Mouse (Mus musculus) cerebellum, adult (tissue): Measurements from ENCODE around the gene Khdc1b.
"Not testable (repeated sequence)": the region's sequence is repeated elsewhere in the genome, so short reads cannot be mapped to it uniquely, and the experiment has no call there.

Source experiments
- ATAC-seq: cut with Nextera tagmentation; 2 replicates; pipeline ENCODE4 v1.9.2; 2017; ENCODE audit warnings: mild to moderate bottlenecking, moderate library complexity, mixed read lengths; ENCODE audit not compliant: insufficient number of reproducible peaks, low FRiP score, low TSS enrichment

Gene Khdc1b

DNA sequence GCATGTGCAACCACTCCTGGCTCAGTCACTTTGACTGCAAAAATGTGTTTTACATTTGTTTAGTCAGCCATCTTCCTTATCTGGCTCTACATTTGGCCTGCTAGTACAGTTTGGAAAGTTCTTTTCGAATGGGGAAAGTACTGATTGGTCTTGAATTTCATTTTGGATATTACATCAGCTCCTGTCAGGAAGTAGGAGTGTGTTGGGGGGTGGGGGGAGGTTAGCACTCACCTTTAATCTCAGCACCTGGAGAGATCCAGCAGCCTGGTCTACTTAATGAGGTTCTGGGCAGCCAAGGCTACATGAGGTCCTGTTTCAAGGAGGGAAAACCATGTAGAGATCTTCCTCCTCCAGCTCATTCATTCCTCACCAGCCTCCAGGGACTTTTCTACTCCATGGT lies at the start of gene Khdc1b:
TSS of gene Khdc1b (plus strand) at position 301 of the 400 bp plus-strand sequence.
- ATAC-seq: no peak

DNA sequence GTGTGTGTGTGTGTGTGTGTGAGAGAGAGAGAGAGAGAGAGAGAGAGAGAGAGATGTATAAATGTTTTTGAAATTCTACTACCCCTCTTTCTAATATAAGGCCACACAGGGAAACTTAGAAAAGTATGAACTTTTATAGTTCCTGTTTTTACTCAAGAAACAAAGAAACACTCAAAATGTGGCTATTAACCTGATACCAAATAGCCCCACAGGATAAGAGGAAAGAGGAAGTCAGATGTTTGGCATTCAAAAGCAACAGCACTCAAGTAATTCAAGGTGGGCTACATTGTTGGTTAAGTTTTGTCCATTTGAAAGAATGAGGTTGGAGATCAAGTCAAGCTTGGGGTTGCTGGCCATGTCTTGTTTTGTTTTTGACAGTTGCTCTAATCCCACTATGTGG lies 47.5 kb upstream of the Khdc1b start:
- no peak for ATAC-seq

- no peak for ATAC-seq
Observed at GRCm38 (mm10) chr1:21340745-21341144, 42.6 kb upstream of the Khdc1b start.

GRCm38 (mm10) chr1:21344253-21344652 lies 39.1 kb upstream of the Khdc1b start:
- no peak for ATAC-seq

DNA sequence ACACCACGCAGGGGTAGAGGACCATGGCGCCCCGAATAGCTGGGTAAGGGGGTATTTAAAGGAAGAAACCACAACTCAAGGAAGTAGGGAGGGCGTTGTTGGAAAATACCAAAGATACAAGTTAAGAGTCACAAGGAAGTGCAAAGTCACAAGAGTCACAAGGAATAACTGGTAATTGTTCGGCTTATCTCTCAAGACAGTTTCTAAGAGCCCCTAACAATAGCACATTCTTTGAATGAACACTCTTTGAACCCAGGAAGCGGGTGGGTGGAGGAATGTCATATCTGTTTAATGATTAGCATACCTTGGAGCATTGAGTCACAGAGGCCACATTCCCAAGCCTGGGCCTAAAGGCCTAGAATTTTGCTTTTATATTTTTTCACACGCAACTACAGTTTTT lies 38.6 kb upstream of the Khdc1b start:
- ATAC-seq: not testable (repeated sequence)

DNA sequence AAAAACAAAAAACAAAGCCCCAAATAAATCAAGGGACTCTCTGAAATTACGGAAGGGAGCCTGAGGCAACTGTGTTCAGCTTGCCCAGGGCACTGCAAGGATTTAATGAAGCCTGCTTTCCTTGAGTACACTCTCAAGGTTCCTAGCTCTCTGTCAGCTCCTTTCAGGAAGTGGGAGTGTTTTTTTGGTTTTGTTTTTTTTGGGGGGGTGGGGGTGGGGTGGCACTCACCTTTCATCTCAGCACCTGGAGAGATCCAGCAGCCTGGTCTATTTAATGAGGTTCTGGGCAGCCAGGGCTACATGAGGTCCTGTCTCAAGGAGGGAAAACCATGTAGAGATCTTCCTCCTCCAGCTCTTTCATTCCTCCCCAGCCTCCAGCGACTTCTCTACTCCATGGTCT lies 34.0 kb upstream of the Khdc1b start, which contains the start of gene Khdc1a:
TSS of gene Khdc1a (plus strand) at position 301 of the 400 bp plus-strand sequence.
- no peak for ATAC-seq

GRCm38 (mm10) chr1:21368031-21368430 lies 15.3 kb upstream of the Khdc1b start, which contains the start of gene Khdc1c:
Gene Khdc1c, plus strand, starts transcription at chr1:21368331.
- not testable (repeated sequence) for ATAC-seq

DNA sequence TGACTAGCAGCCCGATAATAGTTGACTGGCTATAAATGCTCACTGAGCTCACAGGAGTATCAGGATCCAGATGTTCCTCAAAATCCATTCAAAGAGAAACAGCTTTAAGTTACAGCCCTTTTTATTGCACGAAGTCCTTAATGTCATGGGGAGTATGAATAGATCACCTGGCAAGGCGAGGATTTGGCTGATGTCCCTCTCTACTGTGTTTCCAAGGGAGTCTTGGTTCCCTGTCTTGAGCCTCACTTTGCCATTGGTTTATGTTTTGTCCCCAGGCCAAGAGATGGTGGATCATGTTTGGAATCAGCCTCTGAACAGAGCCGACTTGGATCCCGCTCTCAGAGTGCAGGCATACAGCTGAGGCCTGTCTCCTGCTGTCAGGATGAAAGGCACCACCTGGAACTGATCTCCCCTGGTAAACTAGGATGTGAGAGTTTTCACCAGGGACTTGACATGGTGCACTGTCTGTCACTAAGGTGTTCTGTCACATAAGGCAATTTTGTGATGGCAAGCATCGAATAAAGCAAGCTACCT lies 7.8 kb downstream of the Khdc1b start:
- ATAC-seq: no peak

DNA sequence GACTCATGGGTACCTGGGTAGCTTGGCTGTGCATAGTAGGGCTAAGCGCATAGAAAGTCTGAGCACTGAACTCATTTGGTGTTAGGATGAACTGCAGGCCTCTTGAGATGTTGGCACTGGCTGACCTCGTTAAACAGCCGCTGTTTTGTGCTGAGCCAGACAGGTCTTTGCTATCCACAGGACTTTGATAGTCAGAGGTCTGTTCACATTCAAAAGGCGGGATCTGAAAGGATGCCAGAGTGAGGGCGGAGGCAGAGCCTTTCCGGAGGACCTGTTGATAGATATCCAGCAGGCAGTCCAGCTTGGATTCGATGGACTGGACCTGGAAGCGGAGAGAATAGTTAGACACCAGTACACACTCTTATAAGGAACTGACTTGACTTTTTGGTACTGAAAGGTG lies 19.4 kb downstream of the Khdc1b start:
- ATAC-seq: no peak

DNA sequence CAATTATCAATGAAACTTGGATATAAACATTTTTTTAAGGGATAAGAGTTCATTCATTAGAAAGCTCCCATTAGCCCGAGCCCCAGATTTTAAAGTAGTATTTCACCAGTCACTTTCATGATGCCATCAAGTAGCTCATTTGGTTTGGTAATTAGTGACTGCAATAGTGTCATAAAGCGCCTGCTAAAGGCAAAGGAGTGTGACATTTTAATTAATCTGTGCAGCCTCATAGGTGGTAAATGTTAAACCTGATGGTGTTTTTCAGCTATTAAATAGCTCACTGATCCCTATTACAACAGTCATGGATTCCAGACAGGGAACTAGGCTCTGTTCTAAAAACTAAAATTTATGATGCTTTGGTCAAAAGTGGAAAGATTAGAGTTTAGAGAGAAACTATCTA lies 23.9 kb downstream of the Khdc1b start:
- ATAC-seq: no peak

DNA sequence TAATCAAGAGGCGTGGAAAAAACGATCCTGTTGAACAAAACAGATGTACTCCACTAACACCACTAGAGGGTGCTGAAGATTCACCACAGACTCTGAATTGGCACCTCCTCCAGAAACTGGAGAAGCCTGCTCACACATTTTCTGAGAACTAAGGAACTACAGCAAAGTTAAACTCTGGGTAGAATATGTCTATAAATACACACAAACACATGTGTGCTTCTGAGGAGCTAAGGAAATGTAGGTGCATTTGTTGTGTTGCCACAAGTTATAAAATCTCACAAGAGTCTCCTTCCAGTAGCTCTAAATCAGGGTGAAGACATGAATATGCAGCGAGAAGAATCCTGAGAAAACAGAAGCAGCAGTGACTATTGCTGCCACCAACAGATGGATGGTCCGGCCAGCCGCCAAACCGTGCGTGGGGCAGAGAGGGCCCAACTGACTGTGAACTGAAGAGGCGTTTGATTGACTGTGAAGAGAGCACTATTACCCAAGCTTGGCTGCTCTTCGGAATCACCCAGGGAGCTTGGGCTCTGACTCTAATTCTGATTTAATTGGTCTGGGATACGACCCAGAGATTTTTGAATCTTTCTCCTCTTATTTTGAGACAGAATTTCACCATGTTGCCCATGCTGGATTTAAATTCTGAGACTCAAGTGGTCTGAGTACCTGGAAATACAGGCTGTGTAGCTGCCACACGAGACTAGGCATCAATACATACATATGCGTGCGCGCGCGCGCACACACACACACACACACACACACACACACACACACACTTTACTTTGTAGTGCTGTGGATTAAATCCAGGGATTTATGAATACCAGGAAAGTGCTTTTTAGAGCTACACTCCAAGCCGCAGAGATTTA lies 28.2 kb downstream of the Khdc1b start:
- ATAC-seq: peak; percentile 95

DNA sequence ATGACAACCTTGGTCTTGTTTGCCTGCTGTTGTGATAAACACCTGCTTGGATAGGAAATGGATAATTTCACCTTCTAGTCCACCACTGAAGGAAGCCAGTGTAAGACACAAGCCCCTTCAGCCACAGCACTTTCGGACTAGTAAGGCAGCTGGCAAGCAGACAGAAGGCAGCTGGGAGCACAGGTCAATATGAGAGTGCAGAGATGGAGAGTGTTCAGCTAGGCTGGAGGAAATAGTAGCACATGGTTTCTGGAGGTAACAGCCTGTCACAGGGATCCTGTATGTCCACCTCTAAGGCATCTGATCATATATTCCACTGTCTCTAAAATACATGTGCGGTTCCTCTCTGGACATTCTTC lies 28.8 kb downstream of the Khdc1b start:
- ATAC-seq: 0 out of 2 replicates have a peak, but pooled peaks have one; percentile 22

GRCm38 (mm10) chr1:21419370-21419769 lies 36.0 kb downstream of the Khdc1b start:
- no peak for ATAC-seq

GRCm38 (mm10) chr1:21425654-21426053 lies 42.3 kb downstream of the Khdc1b start:
- no peak for ATAC-seq

- no peak for ATAC-seq
Observed at GRCm38 (mm10) chr1:21428079-21428478, 44.7 kb downstream of the Khdc1b start.

DNA sequence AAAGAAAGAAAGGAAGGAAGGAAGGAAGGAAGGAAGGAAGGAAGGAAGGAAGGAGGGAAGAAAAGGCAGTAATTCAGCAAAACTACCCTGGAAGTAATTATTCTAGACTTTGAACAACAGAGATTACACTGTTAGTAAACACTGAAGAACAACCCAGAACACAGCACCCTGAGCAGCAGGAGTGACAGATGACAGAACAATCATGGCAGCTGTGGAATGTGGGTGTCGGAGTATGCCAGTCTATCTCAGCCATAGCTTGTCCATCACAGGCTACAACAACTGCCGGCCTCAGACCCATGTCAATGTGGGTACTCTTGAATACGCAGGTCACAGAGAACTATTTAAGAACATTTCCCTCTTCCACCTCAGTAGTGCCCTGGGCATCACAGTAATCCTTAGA lies 48.3 kb downstream of the Khdc1b start:
- ATAC-seq: no peak

GRCm38 (mm10) chr1:21434853-21435252 lies 51.5 kb downstream of the Khdc1b start:
- ATAC-seq: no peak
